Mouse (Mus musculus) embryonic facial prominence, embryonic 15.5 days (tissue): ENCODE results near the gene Zfp710. TPM values are rescaled to one million over a fixed set of nuclear protein-coding genes. Genes with fewer than 3 reads are reported as not detected.

Experiments used
- ATAC-seq: fragments of 200-750 bp; cut with Nextera tagmentation; 2 replicates; pipeline ENCODE4 v1.8.0; 2017; ENCODE audit warnings: low read depth, moderate TSS enrichment; ENCODE audit not compliant: insufficient number of reproducible peaks, low FRiP score, low TSS enrichment
- H3K27ac ChIP-seq: fragments of 300-500 bp; sonication (generic); replicated peaks from 2 replicates; pipeline ENCODE4 v1.5.1; 2015; ENCODE audit warnings: mild to moderate bottlenecking, inconsistent platforms
- H3K27me3 ChIP-seq: fragments of 300-500 bp; sonication (generic); 2 replicates; pipeline ENCODE4 v1.6.1; 2015; ENCODE audit warnings: inconsistent platforms
- H3K36me3 ChIP-seq: fragments of 300-500 bp; sonication (generic); 2 replicates; pipeline ENCODE4 v1.6.1; 2015; ENCODE audit warnings: mild to moderate bottlenecking, inconsistent platforms
- H3K4me1 ChIP-seq: fragments of 300-500 bp; sonication (generic); 2 replicates; pipeline ENCODE4 v1.6.1; 2015; ENCODE audit warnings: inconsistent platforms
- H3K4me2 ChIP-seq: fragments of 300-500 bp; sonication (generic); replicated peaks from 2 replicates; pipeline ENCODE4 v1.6.1; 2015; ENCODE audit warnings: mild to moderate bottlenecking, inconsistent platforms
- H3K4me3 ChIP-seq: fragments of 300-500 bp; sonication (generic); replicated peaks from 2 replicates; pipeline ENCODE4 v1.5.1; 2015; ENCODE audit warnings: mild to moderate bottlenecking, inconsistent platforms
- H3K9ac ChIP-seq: fragments of 300-500 bp; sonication (generic); 2 replicates; pipeline ENCODE4 v1.6.1; 2015; ENCODE audit warnings: inconsistent platforms
- H3K9me3 ChIP-seq: fragments of 300-500 bp; sonication (generic); replicated peaks from 2 replicates; pipeline ENCODE4 v1.6.1; 2016; ENCODE audit warnings: inconsistent platforms
- WGBS: fragments of 180-500 bp; shearing (Covaris S2); methylation state at CpG from one replicate; pipeline ENCODE4 v1.1.7; 2015; 5-methylcytosine and 5-hydroxymethylcytosine counted together
- polyA plus RNA-seq: library from polyadenylated mRNA; unstranded; fragments of >200 nt; fragmentation: Nextera tagmentation; extraction: Ambion mirVana; gene quantifications from 2 replicates; pipeline ENCODE4 v1.2.1, GENCODE M21; 2015

Gene Zfp710
- polyA plus RNA-seq, 1 experiment from 2014 or later = 22.0 TPM

GRCm38 (mm10) chr7:80105637-80106390, 81.2 kb downstream of the Zfp710 start:
- H3K4me1 ChIP-seq = no peaks in the 10 kb centered on the region
- H3K4me3 ChIP-seq = no peak overlapping the region
- no peak overlapping the region for H3K27ac ChIP-seq
- no peak overlapping the region for H3K4me2 ChIP-seq
- no peaks in the 10 kb centered on the region for H3K9me3 ChIP-seq
- no peaks in the 10 kb centered on the region for H3K27me3 ChIP-seq
- ATAC-seq = no peak
- no peak overlapping the region for H3K9ac ChIP-seq
- H3K36me3 ChIP-seq = peaks cover 48% of the 10 kb centered on the region
- 88% methylated on average over 4 of the region's 4 CpGs for WGBS

- Histone ChIP-seq H3K4me2 (no peak overlapping the region), H3K36me3 (peaks cover 42% of the 10 kb centered on the region), H3K27ac (no peak overlapping the region), H3K4me1 (peaks cover 5% of the 10 kb centered on the region), H3K27me3 (no peaks in the 10 kb centered on the region), H3K9ac (no peak overlapping the region), H3K9me3 (no peaks in the 10 kb centered on the region), H3K4me3 (no peak overlapping the region)
- 94% methylated on average over 1 of the region's 1 CpGs for WGBS
- ATAC-seq = no peak
Observed at GRCm38 (mm10) chr7:80106441-80106840, 81.8 kb downstream of the Zfp710 start.

- ATAC-seq = no peak
- no peak overlapping the region for H3K27ac ChIP-seq
- no peaks in the 10 kb centered on the region for H3K27me3 ChIP-seq
- peaks cover 42% of the 10 kb centered on the region for H3K4me1 ChIP-seq
- WGBS = 73% methylated on average over 9 of the region's 9 CpGs
- H3K4me2 ChIP-seq = no peak overlapping the region
- H3K9ac ChIP-seq = no peak overlapping the region
- peaks cover 23% of the 10 kb centered on the region; the same call in 1 of the 2 replicates for H3K36me3 ChIP-seq
- no peaks in the 10 kb centered on the region for H3K9me3 ChIP-seq
- no peak overlapping the region for H3K4me3 ChIP-seq
Observed at GRCm38 (mm10) chr7:80111066-80112045, 86.7 kb downstream of the Zfp710 start.

GRCm38 (mm10) chr7:80113989-80114388, 89.4 kb downstream of the Zfp710 start:
- peak overlapping the region; percentile 96 for H3K27ac ChIP-seq
- 7% methylated on average over 10 of the region's 10 CpGs for WGBS
- ATAC-seq = no peak; the same call in 1 of the 2 replicates
- H3K9me3 ChIP-seq = no peaks in the 10 kb centered on the region
- H3K4me3 ChIP-seq = peak overlapping the region; percentile 88
- peaks cover 11% of the 10 kb centered on the region; the same call in 1 of the 2 replicates for H3K36me3 ChIP-seq
- H3K27me3 ChIP-seq = no peaks in the 10 kb centered on the region
- H3K4me2 ChIP-seq = peak overlapping the region; percentile 76
- peak overlapping the region; percentile 69 for H3K9ac ChIP-seq
- peaks cover 42% of the 10 kb centered on the region for H3K4me1 ChIP-seq

GRCm38 (mm10) chr7:80114451-80115223, 90.0 kb downstream of the Zfp710 start:
- H3K9ac ChIP-seq = peak overlapping the region; percentile 69
- no peaks in the 10 kb centered on the region for H3K9me3 ChIP-seq
- peaks cover 8% of the 10 kb centered on the region; the same call in 1 of the 2 replicates for H3K36me3 ChIP-seq
- peaks cover 42% of the 10 kb centered on the region for H3K4me1 ChIP-seq
- H3K4me3 ChIP-seq = peak overlapping the region; percentile 88
- H3K27ac ChIP-seq = peak overlapping the region; percentile 96
- no peaks in the 10 kb centered on the region for H3K27me3 ChIP-seq
- peak overlapping the region; percentile 76 for H3K4me2 ChIP-seq
- 0% methylated on average over 52 of the region's 52 CpGs for WGBS
- peak; percentile 80 for ATAC-seq

- Histone ChIP-seq H3K9me3 (no peaks in the 10 kb centered on the region), H3K27ac (peak within 1 kb of the TSS; percentile 96), H3K36me3 (0 out of 2 replicates have a peak, but pooled peaks cover 3% of the 10 kb centered on the region), H3K9ac (peak within 1 kb of the TSS; percentile 69), H3K4me2 (peak within 1 kb of the TSS; percentile 76), H3K4me1 (peaks cover 46% of the 10 kb centered on the region), H3K27me3 (no peaks in the 10 kb centered on the region), H3K4me3 (peak within 1 kb of the TSS; percentile 88)
- ATAC-seq = peak; percentile 97
- WGBS = under 1% methylated on average over 28 of the region's 29 CpGs
Observed at GRCm38 (mm10) chr7:80115224-80115590, 90.6 kb downstream of the Zfp710 start, which contains the start of gene Idh2. Gene Idh2 (minus strand): TSS chr7:80115392.

GRCm38 (mm10) chr7:80116158-80116557, 91.5 kb downstream of the Zfp710 start:
- Histone ChIP-seq H3K36me3 (no peaks in the 10 kb centered on the region), H3K9me3 (no peaks in the 10 kb centered on the region), H3K4me3 (peak overlapping the region; percentile 88; the same call in 1 of the 2 replicates), H3K27ac (no peak overlapping the region), H3K4me1 (peaks cover 52% of the 10 kb centered on the region), H3K27me3 (no peaks in the 10 kb centered on the region), H3K9ac (no peak overlapping the region), H3K4me2 (peak overlapping the region; percentile 76; the same call in 1 of the 2 replicates)
- no peak for ATAC-seq
- WGBS = 60% methylated on average over 2 of the region's 2 CpGs

GRCm38 (mm10) chr7:80119198-80119597, 94.6 kb downstream of the Zfp710 start:
- WGBS = 64% methylated on average over 4 of the region's 4 CpGs
- Histone ChIP-seq H3K4me3 (no peak overlapping the region), H3K9me3 (no peaks in the 10 kb centered on the region), H3K27ac (no peak overlapping the region), H3K27me3 (no peaks in the 10 kb centered on the region), H3K4me1 (peaks cover 37% of the 10 kb centered on the region), H3K9ac (no peak overlapping the region), H3K4me2 (no peak overlapping the region), H3K36me3 (no peaks in the 10 kb centered on the region)
- no peak for ATAC-seq

GRCm38 (mm10) chr7:80121083-80121482, 96.5 kb downstream of the Zfp710 start:
- no peaks in the 10 kb centered on the region for H3K36me3 ChIP-seq
- no peak overlapping the region for H3K4me3 ChIP-seq
- no peaks in the 10 kb centered on the region for H3K9me3 ChIP-seq
- ATAC-seq = peak; percentile 39; the same call in 1 of the 2 replicates
- H3K4me2 ChIP-seq = no peak overlapping the region
- no peak overlapping the region for H3K9ac ChIP-seq
- H3K27ac ChIP-seq = peak overlapping the region; percentile 66; the same call in 1 of the 2 replicates
- H3K4me1 ChIP-seq = peaks cover 27% of the 10 kb centered on the region
- 42% methylated on average over 5 of the region's 5 CpGs for WGBS
- no peaks in the 10 kb centered on the region for H3K27me3 ChIP-seq

GRCm38 (mm10) chr7:80123115-80123514, 98.5 kb downstream of the Zfp710 start:
- H3K27ac ChIP-seq = no peak overlapping the region
- no peak for ATAC-seq
- peaks cover 25% of the 10 kb centered on the region for H3K4me1 ChIP-seq
- H3K36me3 ChIP-seq = no peaks in the 10 kb centered on the region
- H3K27me3 ChIP-seq = no peaks in the 10 kb centered on the region
- H3K9ac ChIP-seq = no peak overlapping the region
- H3K4me2 ChIP-seq = no peak overlapping the region
- 40% methylated on average over 4 of the region's 4 CpGs for WGBS
- H3K9me3 ChIP-seq = no peaks in the 10 kb centered on the region
- H3K4me3 ChIP-seq = no peak overlapping the region
